Mouse (Mus musculus) c-Kit-positive CD71-positive TER-119-positive erythroid progenitor cells, embryonic 14.5 days (primary cell): ENCODE measurements at regions not wholly inside any gene's neighbourhood (a gene's known extent, or its start where the extent isn't known, plus 50 kb on each side); places are given as distances from the start of the nearest gene placed in this dataset.
"Not testable (repeated sequence)": the region's sequence is repeated elsewhere in the genome, so short reads cannot be mapped to it uniquely, and the experiment has no call there.

ENCODE experiments used
- DNase-seq: peaks from one replicate; pipeline ENCODE4 v3.0.0-alpha.2; 2013; ENCODE audit warnings: low spot score

GRCm38 (mm10) chr16:12807351-12807871 lies 302.1 kb upstream of the Ercc4 start:
- no peak for DNase-seq

GRCm38 (mm10) chr16:12811088-12811487 lies 298.4 kb upstream of the Ercc4 start:
- no peak for DNase-seq

- no peak for DNase-seq
Measured at GRCm38 (mm10) chr16:12824646-12825045, 284.8 kb upstream of the Ercc4 start.

- no peak for DNase-seq
Measured at GRCm38 (mm10) chr16:12826222-12826621, 283.3 kb upstream of the Ercc4 start.

- DNase-seq: not testable (repeated sequence)
Measured at GRCm38 (mm10) chr16:12831308-12831707, 278.2 kb upstream of the Ercc4 start.

GRCm38 (mm10) chr16:12856356-12856755 lies 253.1 kb upstream of the Ercc4 start:
- DNase-seq: no peak

- DNase-seq: no peak
Measured at GRCm38 (mm10) chr16:12859714-12860355, 249.6 kb upstream of the Ercc4 start.

- no peak for DNase-seq
Measured at GRCm38 (mm10) chr16:12862561-12862960, 246.9 kb upstream of the Ercc4 start.

GRCm38 (mm10) chr16:12878326-12878725 lies 231.2 kb upstream of the Ercc4 start:
- DNase-seq: not testable (repeated sequence)

- no peak for DNase-seq
Measured at GRCm38 (mm10) chr16:12880011-12880410, 229.5 kb upstream of the Ercc4 start.

- no peak for DNase-seq
Measured at GRCm38 (mm10) chr16:12880481-12880880, 229.0 kb upstream of the Ercc4 start.

GRCm38 (mm10) chr16:12882690-12883089 lies 226.8 kb upstream of the Ercc4 start:
- DNase-seq: no peak

GRCm38 (mm10) chr16:12884556-12884955 lies 224.9 kb upstream of the Ercc4 start:
- no peak for DNase-seq

GRCm38 (mm10) chr16:12886127-12886526 lies 223.4 kb upstream of the Ercc4 start:
- no peak for DNase-seq

- no peak for DNase-seq
Measured at GRCm38 (mm10) chr16:12887381-12887780, 222.1 kb upstream of the Ercc4 start.

GRCm38 (mm10) chr16:12890094-12890493 lies 219.4 kb upstream of the Ercc4 start:
- no peak for DNase-seq

GRCm38 (mm10) chr16:12890545-12890944 lies 218.9 kb upstream of the Ercc4 start:
- DNase-seq: no peak

- DNase-seq: no peak
Measured at GRCm38 (mm10) chr16:12892658-12893305, 216.7 kb upstream of the Ercc4 start.

- DNase-seq: no peak
Measured at GRCm38 (mm10) chr16:12897267-12897666, 212.2 kb upstream of the Ercc4 start.

GRCm38 (mm10) chr16:12900670-12901069 lies 208.8 kb upstream of the Ercc4 start:
- no peak for DNase-seq

GRCm38 (mm10) chr16:12901096-12901995 lies 208.1 kb upstream of the Ercc4 start:
- no peak for DNase-seq

GRCm38 (mm10) chr16:12901996-12902319 lies 207.5 kb upstream of the Ercc4 start:
- no peak for DNase-seq

GRCm38 (mm10) chr16:12903161-12903560 lies 206.3 kb upstream of the Ercc4 start:
- DNase-seq: no peak
